Mouse (Mus musculus) liver, adult 10 weeks (tissue): ENCODE data around the gene Orc6. TPM values are rescaled to one million over a fixed set of nuclear protein-coding genes. Genes with fewer than 3 reads are reported as not detected.

Experiments used
- polyA plus RNA-seq: library from polyadenylated mRNA; stranded (reverse); fragments of 350-450 nt; fragmentation: Illumina TruSeq; extraction: RNeasy Lipid Tissue Mini Kit (QIAGEN cat#74804); gene quantifications from one replicate; pipeline ENCODE4 v1.2.3, GENCODE M21; 2014; ENCODE audit warnings: low read depth, low replicate concordance

Orc6 gene
- polyA plus RNA-seq: 11.0 TPM

DNA sequence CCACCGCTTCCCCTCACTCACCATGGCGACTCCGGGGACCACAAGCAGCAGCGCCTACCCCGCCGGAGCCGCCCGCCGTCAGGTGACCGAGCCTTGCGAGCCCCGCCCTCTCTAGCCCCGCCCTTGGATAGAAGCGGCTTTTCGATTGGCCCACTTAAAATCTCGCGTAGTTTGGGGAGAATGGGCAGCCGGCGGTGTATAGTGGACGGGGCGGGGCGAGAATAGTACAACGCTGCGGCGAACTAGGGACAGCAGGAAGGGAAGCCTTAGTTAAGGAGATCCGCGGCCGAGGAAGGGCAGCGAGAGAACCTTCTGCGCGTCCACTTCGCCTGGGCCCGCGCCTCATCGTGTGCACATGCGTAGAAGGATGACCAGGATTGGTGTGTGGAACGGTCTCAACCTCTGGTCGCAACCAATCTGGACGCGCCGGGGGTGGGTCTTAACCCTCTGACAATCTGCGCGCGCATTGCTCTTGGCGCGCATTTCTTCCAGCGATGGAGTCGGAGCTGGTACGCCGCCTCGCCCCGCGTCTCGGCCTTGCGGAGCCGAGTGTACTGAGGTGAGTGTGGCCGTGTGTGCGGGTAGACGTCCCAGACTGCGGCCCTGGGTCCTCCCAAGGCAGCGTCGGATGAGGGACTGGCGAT lies at the start of gene Orc6, which contains the start of gene Vps35:
TSS of gene Orc6 (plus strand) at position 199 of the 644 bp plus-strand sequence.
TSS of gene Vps35 (minus strand) at position 369 of the 644 bp plus-strand sequence.

Other genes starting within 250 kb of the Orc6 start
- gene Fbxw9, start 239.6 kb upstream of the Orc6 start, polyA plus RNA-seq: 2.5 TPM
- gene Gm5741, start 231.7 kb upstream of the Orc6 start, polyA plus RNA-seq: not detected
- 7.5 TPM for gene Dhps, start 227.9 kb upstream of the Orc6 start, polyA plus RNA-seq
- 11.6 TPM for gene Wdr83os, start 218.9 kb upstream of the Orc6 start, polyA plus RNA-seq
- gene Wdr83, start 218.3 kb upstream of the Orc6 start, polyA plus RNA-seq: 2.8 TPM
- 12.2 TPM for gene Man2b1, start 216.4 kb upstream of the Orc6 start, polyA plus RNA-seq
- gene Zfp791, start 176.5 kb upstream of the Orc6 start, polyA plus RNA-seq: 1.7 TPM
- not detected for gene Cks1brt, start 147.7 kb upstream of the Orc6 start, polyA plus RNA-seq
- not detected for gene Olfr371, start 73.6 kb upstream of the Orc6 start, polyA plus RNA-seq
- gene Vps35, start 170 bp downstream of the Orc6 start, polyA plus RNA-seq: 163 TPM
- gene Mylk3, start 86.7 kb downstream of the Orc6 start, polyA plus RNA-seq: 0.45 TPM
- 15.9 TPM for gene 4921524J17Rik, start 133.2 kb downstream of the Orc6 start, polyA plus RNA-seq
- gene Gpt2, start 192.9 kb downstream of the Orc6 start, polyA plus RNA-seq: 160 TPM